Mouse (Mus musculus): ENCODE measurements around the gene Lyst.

DNA sequence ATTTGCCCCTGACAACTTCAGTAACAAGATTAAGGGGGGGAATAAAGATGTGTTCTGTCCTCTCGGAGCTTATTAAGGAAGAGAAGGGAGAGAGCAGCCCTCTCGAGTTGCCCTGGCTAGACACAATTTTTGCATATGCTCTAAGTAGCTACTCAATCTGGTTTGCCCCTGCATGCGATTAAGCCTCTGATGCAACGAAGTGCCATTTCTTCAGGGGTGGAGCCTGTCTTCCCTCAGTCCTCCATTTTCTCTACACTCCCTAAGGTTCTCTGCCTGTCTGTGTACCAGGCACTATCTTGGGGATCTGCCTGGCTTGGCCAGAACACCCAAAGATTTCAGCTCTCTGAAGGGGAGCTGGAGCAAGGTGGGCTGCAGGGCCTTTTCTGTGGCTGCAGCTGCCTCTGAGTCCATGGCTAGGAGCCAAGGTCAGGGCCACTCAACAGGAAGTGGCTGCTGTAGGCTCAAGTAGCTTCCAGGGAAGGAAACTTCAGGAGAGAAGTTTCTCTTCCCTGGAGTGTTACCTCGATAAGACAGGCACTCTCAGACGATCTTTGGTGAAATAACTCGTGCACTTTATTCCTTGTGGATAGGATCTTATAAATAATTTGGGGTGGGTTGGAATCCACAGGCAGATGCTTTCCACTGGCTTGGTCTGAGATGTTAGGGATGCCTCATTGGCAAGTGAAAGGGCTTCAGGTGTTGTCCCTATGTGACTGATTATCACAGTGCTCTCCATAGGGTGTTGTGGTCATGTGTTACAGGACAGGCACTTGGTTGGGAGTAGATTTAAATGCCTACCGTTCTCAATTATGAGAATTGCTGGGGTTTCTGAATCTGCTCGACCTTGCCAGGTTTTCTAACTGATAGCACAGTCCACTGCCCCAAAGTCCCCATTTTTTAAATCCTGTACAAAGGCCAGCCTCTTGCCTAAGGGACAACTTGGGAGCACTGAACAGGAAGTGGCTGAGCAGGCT, 40.2 kb upstream of the Lyst start:
- TF ChIP-seq CTCF (IDR thresholded peaks at IDR 0.05; ENCODE audit: low read depth), result no peak
- TF ChIP-seq EP300 (IDR thresholded peaks at IDR 0.05; ENCODE audit: low read depth), result no peak

All from heart, postnatal 0 days (tissue).